Mouse (Mus musculus) hindbrain, embryonic 11.5 days (tissue): ENCODE results near the gene Slc35f5. TPM values are rescaled to one million over a fixed set of nuclear protein-coding genes. Genes with fewer than 3 reads are reported as not detected.

Experiments
- ATAC-seq: fragments of 200-750 bp; cut with Nextera tagmentation; 2 replicates; pipeline ENCODE4 v1.8.0; 2017; ENCODE audit warnings: mild to moderate bottlenecking, moderate TSS enrichment, moderate library complexity; ENCODE audit not compliant: low FRiP score
- DNase-seq: peaks from one replicate; pipeline ENCODE4 v3.0.0-alpha.2; 2015; ENCODE audit warnings: low spot score
- H3K27ac ChIP-seq: fragments of 300-500 bp; sonication (generic); 2 replicates; pipeline ENCODE4 v1.5.1; 2014; ENCODE audit warnings: mild to moderate bottlenecking, low read depth, low read length
- H3K27me3 ChIP-seq: fragments of 300-500 bp; sonication (generic); 2 replicates; pipeline ENCODE4 v1.6.1; 2014; ENCODE audit warnings: mild to moderate bottlenecking, low read length, moderate library complexity, mixed read lengths; ENCODE audit not compliant: control insufficient read depth, insufficient read depth
- H3K36me3 ChIP-seq: fragments of 300-500 bp; sonication (generic); 2 replicates; pipeline ENCODE4 v1.6.1; 2014; ENCODE audit warnings: mild to moderate bottlenecking, low read length, moderate library complexity, mixed read lengths; ENCODE audit not compliant: control insufficient read depth, insufficient read depth
- H3K4me1 ChIP-seq: fragments of 300-500 bp; sonication (generic); replicated peaks from 2 replicates; pipeline ENCODE4 v1.6.1; 2014; ENCODE audit warnings: low read length, mixed read lengths; ENCODE audit not compliant: control insufficient read depth, insufficient read depth
- H3K4me2 ChIP-seq: fragments of 300-500 bp; sonication (generic); replicated peaks from 2 replicates; pipeline ENCODE4 v1.6.1; 2014; ENCODE audit warnings: mild to moderate bottlenecking, low read depth, low read length
- H3K4me3 ChIP-seq: fragments of 300-500 bp; sonication (generic); 2 replicates; pipeline ENCODE4 v1.5.1; 2014; ENCODE audit warnings: low read depth, low read length
- H3K9ac ChIP-seq: fragments of 300-500 bp; sonication (generic); 2 replicates; pipeline ENCODE4 v1.6.1; 2014; ENCODE audit warnings: low read depth, low read length
- H3K9me3 ChIP-seq: fragments of 300-500 bp; sonication (generic); 2 replicates; pipeline ENCODE4 v1.6.1; 2016; ENCODE audit warnings: low read length; ENCODE audit not compliant: control insufficient read depth
- WGBS: fragments of 180-500 bp; shearing (Covaris S2); extraction: QIAGEN DNeasy Blood & Tissue Kit; methylation state at CpG from one replicate; pipeline ENCODE4 v1.1.7; 2014; 5-methylcytosine and 5-hydroxymethylcytosine counted together
- polyA plus RNA-seq: library from polyadenylated mRNA; unstranded; fragments of >200 nt; fragmentation: Nextera tagmentation; extraction: Ambion mirVana; gene quantifications from 2 replicates; pipeline ENCODE4 v1.2.1, GENCODE M21; 2014

Slc35f5 gene
- polyA plus RNA-seq, 1 experiment from 2014 or later, result 28.2 TPM

- Histone ChIP-seq H3K36me3 (no peaks in the 10 kb centered on the region), H3K9me3 (no peaks in the 10 kb centered on the region), H3K27ac (no peak overlapping the region), H3K4me1 (no peaks in the 10 kb centered on the region), H3K27me3 (no peaks in the 10 kb centered on the region), H3K9ac (no peak overlapping the region), H3K4me3 (no peak overlapping the region), H3K4me2 (no peak overlapping the region)
- ATAC-seq (no peak), DNase-seq (no peak)
- WGBS, result 97% methylated on average over 2 of the region's 2 CpGs
Measured at GRCm38 (mm10) chr1:125537131-125537530, 23.3 kb upstream of the Slc35f5 start.

GRCm38 (mm10) chr1:125537776-125538175 is 22.6 kb upstream of the Slc35f5 start:
- Histone ChIP-seq H3K36me3 (no peaks in the 10 kb centered on the region), H3K27ac (no peak overlapping the region), H3K9ac (no peak overlapping the region), H3K4me2 (no peak overlapping the region), H3K4me1 (no peaks in the 10 kb centered on the region), H3K4me3 (no peak overlapping the region), H3K9me3 (no peaks in the 10 kb centered on the region), H3K27me3 (no peaks in the 10 kb centered on the region)
- DNase-seq, result no peak
- 94% methylated on average over 8 of the region's 8 CpGs for WGBS
- ATAC-seq, result no peak

- no peak for ATAC-seq
- H3K9ac ChIP-seq, result no peak overlapping the region
- no peak overlapping the region for H3K4me2 ChIP-seq
- no peak for DNase-seq
- no peak overlapping the region for H3K4me3 ChIP-seq
- no peaks in the 10 kb centered on the region for H3K9me3 ChIP-seq
- H3K4me1 ChIP-seq, result no peaks in the 10 kb centered on the region
- no peak overlapping the region for H3K27ac ChIP-seq
- H3K36me3 ChIP-seq, result no peaks in the 10 kb centered on the region
- no peaks in the 10 kb centered on the region for H3K27me3 ChIP-seq
- WGBS, result 74% methylated on average over 2 of the region's 2 CpGs
Measured at GRCm38 (mm10) chr1:125539312-125539711, 21.1 kb upstream of the Slc35f5 start.

GRCm38 (mm10) chr1:125542008-125542999 is 18.1 kb upstream of the Slc35f5 start:
- Histone ChIP-seq H3K27me3 (no peaks in the 10 kb centered on the region), H3K4me1 (no peaks in the 10 kb centered on the region), H3K27ac (no peak overlapping the region), H3K4me2 (no peak overlapping the region), H3K9ac (no peak overlapping the region), H3K4me3 (no peak overlapping the region), H3K36me3 (no peaks in the 10 kb centered on the region), H3K9me3 (no peaks in the 10 kb centered on the region)
- 84% methylated on average over 7 of the region's 7 CpGs for WGBS
- ATAC-seq (no peak), DNase-seq (no peak)

- no peak overlapping the region for H3K4me3 ChIP-seq
- H3K27me3 ChIP-seq, result no peaks in the 10 kb centered on the region
- H3K36me3 ChIP-seq, result no peaks in the 10 kb centered on the region
- H3K9ac ChIP-seq, result no peak overlapping the region
- 50% methylated on average over 1 of the region's 1 CpGs for WGBS
- no peak for ATAC-seq
- no peak overlapping the region for H3K4me2 ChIP-seq
- DNase-seq, result no peak
- no peaks in the 10 kb centered on the region for H3K9me3 ChIP-seq
- no peaks in the 10 kb centered on the region for H3K4me1 ChIP-seq
- H3K27ac ChIP-seq, result no peak overlapping the region
Measured at GRCm38 (mm10) chr1:125549872-125550271, 10.5 kb upstream of the Slc35f5 start.

- H3K9ac ChIP-seq, result no peak overlapping the region
- no peaks in the 10 kb centered on the region for H3K4me1 ChIP-seq
- H3K27ac ChIP-seq, result no peak overlapping the region
- H3K9me3 ChIP-seq, result no peaks in the 10 kb centered on the region
- no peak overlapping the region for H3K4me3 ChIP-seq
- WGBS, result 90% methylated on average over 1 of the region's 1 CpGs
- no peak for DNase-seq
- H3K4me2 ChIP-seq, result no peak overlapping the region
- no peaks in the 10 kb centered on the region for H3K27me3 ChIP-seq
- ATAC-seq, result no peak
- H3K36me3 ChIP-seq, result no peaks in the 10 kb centered on the region
Measured at GRCm38 (mm10) chr1:125550359-125550758, 10.0 kb upstream of the Slc35f5 start.

- H3K4me1 ChIP-seq, result no peaks in the 10 kb centered on the region
- no peaks in the 10 kb centered on the region for H3K36me3 ChIP-seq
- WGBS, result 94% methylated on average over 2 of the region's 2 CpGs
- H3K27me3 ChIP-seq, result no peaks in the 10 kb centered on the region
- DNase-seq (no peak), ATAC-seq (no peak)
- H3K27ac ChIP-seq, result no peak overlapping the region
- no peak overlapping the region for H3K4me3 ChIP-seq
- no peaks in the 10 kb centered on the region for H3K9me3 ChIP-seq
- H3K4me2 ChIP-seq, result no peak overlapping the region
- H3K9ac ChIP-seq, result no peak overlapping the region
Measured at GRCm38 (mm10) chr1:125551564-125551963, 8.8 kb upstream of the Slc35f5 start.

GRCm38 (mm10) chr1:125559261-125559660 is 1.1 kb upstream of the Slc35f5 start:
- ATAC-seq (no peak), DNase-seq (no peak)
- no peaks in the 10 kb centered on the region for H3K36me3 ChIP-seq
- no peaks in the 10 kb centered on the region for H3K9me3 ChIP-seq
- H3K27me3 ChIP-seq, result no peaks in the 10 kb centered on the region
- whole genome bisulfite sequencing, result 86% methylated on average over 3 of the region's 3 CpGs
- no peaks in the 10 kb centered on the region for H3K4me1 ChIP-seq
- H3K9ac ChIP-seq, result no peak overlapping the region
- H3K27ac ChIP-seq, result no peak overlapping the region
- H3K4me3 ChIP-seq, result no peak overlapping the region
- no peak overlapping the region for H3K4me2 ChIP-seq

- peak overlapping the region; percentile 84 for H3K4me2 ChIP-seq
- peak overlapping the region; percentile 75 for H3K4me3 ChIP-seq
- H3K9ac ChIP-seq, result peak overlapping the region; percentile 85
- no peaks in the 10 kb centered on the region for H3K4me1 ChIP-seq
- 42% methylated on average over 2 of the region's 2 CpGs for WGBS
- no peaks in the 10 kb centered on the region for H3K9me3 ChIP-seq
- H3K27me3 ChIP-seq, result no peaks in the 10 kb centered on the region
- no peaks in the 10 kb centered on the region for H3K36me3 ChIP-seq
- no peak for DNase-seq
- peak overlapping the region; percentile 74 for H3K27ac ChIP-seq
- ATAC-seq, result no peak; the same call in 1 of the 2 replicates
Measured at GRCm38 (mm10) chr1:125559721-125560120, 674 bp upstream of the Slc35f5 start.
